Mouse (Mus musculus) megakaryocyte, embryonic 14.5 days (primary cell): Measurements from ENCODE around the gene Brd3os.

ENCODE experiments used
- FLI1 ChIP-seq: IDR thresholded peaks from 2 replicates; pipeline ENCODE4 v1.6.1; 2012; ENCODE audit warnings: low read length, inconsistent platforms, mixed read lengths
- GATA1 ChIP-seq: IDR thresholded peaks from 3 replicates; pipeline ENCODE4 v1.6.1; 2012; ENCODE audit warnings: mixed read lengths, low read length, inconsistent platforms, borderline replicate concordance

- no peak for TF ChIP-seq FLI1
- no peak for TF ChIP-seq GATA1
These were observed 38.2 kb downstream of the Brd3os start for GRCm38 (mm10) chr2:27480367-27480766.
